Mouse (Mus musculus) liver, embryonic 11.5 days (tissue): ENCODE data around the gene Sorcs1. TPM values are rescaled to one million over a fixed set of nuclear protein-coding genes. Genes with fewer than 3 reads are reported as not detected.

Experiments
- ATAC-seq: fragments of 200-750 bp; cut with Nextera tagmentation; replicated peaks from 2 replicates; pipeline ENCODE4 v1.8.0; 2017; ENCODE audit warnings: moderate number of reproducible peaks, mild to moderate bottlenecking, moderate TSS enrichment, moderate library complexity; ENCODE audit not compliant: low FRiP score
- DNase-seq: peaks from one replicate; pipeline ENCODE4 v3.0.0-alpha.2; 2017; ENCODE audit warnings: low spot score
- H3K27ac ChIP-seq: fragments of 300-500 bp; sonication (generic); 2 replicates; pipeline ENCODE4 v1.5.1; 2014; ENCODE audit warnings: mild to moderate bottlenecking, low read depth, low read length, control low read depth
- H3K27me3 ChIP-seq: fragments of 300-500 bp; sonication (generic); replicated peaks from 2 replicates; pipeline ENCODE4 v1.6.1; 2014; ENCODE audit warnings: low read length, mixed read lengths; ENCODE audit not compliant: control insufficient read depth, insufficient read depth
- H3K36me3 ChIP-seq: fragments of 300-500 bp; sonication (generic); 2 replicates; pipeline ENCODE4 v1.6.1; 2014; ENCODE audit warnings: mild to moderate bottlenecking, low read length, moderate library complexity, mixed read lengths; ENCODE audit not compliant: control insufficient read depth, insufficient read depth
- H3K4me1 ChIP-seq: fragments of 300-500 bp; sonication (generic); replicated peaks from 2 replicates; pipeline ENCODE4 v1.6.1; 2014; ENCODE audit warnings: low read length, mixed read lengths; ENCODE audit not compliant: control insufficient read depth, insufficient read depth
- H3K4me2 ChIP-seq: fragments of 300-500 bp; sonication (generic); 2 replicates; pipeline ENCODE4 v1.6.1; 2014; ENCODE audit warnings: mild to moderate bottlenecking, control low read depth, moderate library complexity
- H3K4me3 ChIP-seq: fragments of 300-500 bp; sonication (generic); 2 replicates; pipeline ENCODE4 v1.5.1; 2014; ENCODE audit warnings: low read depth, low read length, control low read depth
- H3K9ac ChIP-seq: fragments of 300-500 bp; sonication (generic); 2 replicates; pipeline ENCODE4 v1.6.1; 2014; ENCODE audit warnings: low read depth, low read length, control low read depth
- H3K9me3 ChIP-seq: fragments of 300-500 bp; sonication (generic); 2 replicates; pipeline ENCODE4 v1.6.1; 2016; ENCODE audit warnings: low read length, inconsistent platforms, mixed read lengths; ENCODE audit not compliant: control insufficient read depth
- WGBS: fragments of 180-500 bp; shearing (Covaris S2); extraction: QIAGEN DNeasy Blood & Tissue Kit; methylation state at CpG from one replicate; pipeline ENCODE4 v1.1.7; 2014; 5-methylcytosine and 5-hydroxymethylcytosine counted together
- polyA plus RNA-seq: library from polyadenylated mRNA; unstranded; fragments of >200 nt; fragmentation: Nextera tagmentation; extraction: Ambion mirVana; gene quantifications from 2 replicates; pipeline ENCODE4 v1.2.1, GENCODE M21; 2014

The Sorcs1 gene
- polyA plus RNA-seq, 1 experiment from 2014 or later = 0.52 TPM

DNA sequence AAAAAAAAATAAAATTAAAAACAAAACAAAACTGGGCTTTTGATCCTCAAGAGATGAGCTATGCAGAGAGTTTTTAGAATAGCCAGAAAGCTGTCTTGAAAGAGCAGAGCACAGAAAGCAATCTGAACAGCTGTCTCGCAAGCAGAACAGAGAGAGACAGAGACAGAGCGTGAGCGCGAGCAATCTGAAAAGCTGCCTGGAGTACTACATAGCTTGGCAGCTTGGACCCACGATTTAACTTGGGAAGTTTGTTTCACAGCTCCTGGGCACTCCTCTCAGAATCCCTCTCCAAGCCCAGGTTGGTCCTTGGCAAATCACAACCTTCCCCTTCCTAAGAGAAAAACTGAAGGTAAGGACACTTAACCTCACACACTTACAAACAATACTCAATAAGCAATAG is 192.1 kb downstream of the Sorcs1 start:
- Histone ChIP-seq H3K9ac (no peak overlapping the region), H3K27me3 (no peaks in the 10 kb centered on the region), H3K27ac (no peak overlapping the region), H3K9me3 (no peaks in the 10 kb centered on the region), H3K4me1 (no peaks in the 10 kb centered on the region), H3K36me3 (no peaks in the 10 kb centered on the region), H3K4me3 (no peak overlapping the region), H3K4me2 (no peak overlapping the region)
- no peak for ATAC-seq
- no peak for DNase-seq
- WGBS = 91% methylated on average over 5 of the region's 5 CpGs

- Histone ChIP-seq H3K9me3 (no peaks in the 10 kb centered on the region), H3K36me3 (no peaks in the 10 kb centered on the region), H3K27ac (no peak overlapping the region), H3K9ac (no peak overlapping the region), H3K27me3 (no peaks in the 10 kb centered on the region), H3K4me3 (no peak overlapping the region), H3K4me2 (no peak overlapping the region), H3K4me1 (no peaks in the 10 kb centered on the region)
- 49% methylated on average over 6 of the region's 6 CpGs for WGBS
- DNase-seq (no peak), ATAC-seq (no peak)
Measured at GRCm38 (mm10) chr19:50476774-50477173, 201.7 kb downstream of the Sorcs1 start.

- Histone ChIP-seq H3K4me2 (no peak overlapping the region), H3K4me1 (no peaks in the 10 kb centered on the region), H3K4me3 (no peak overlapping the region), H3K27ac (no peak overlapping the region), H3K9ac (no peak overlapping the region), H3K27me3 (no peaks in the 10 kb centered on the region), H3K9me3 (no peaks in the 10 kb centered on the region), H3K36me3 (no peaks in the 10 kb centered on the region)
- no peak for ATAC-seq
- 87% methylated on average over 3 of the region's 3 CpGs for WGBS
- DNase-seq = no peak
Measured at GRCm38 (mm10) chr19:50468592-50468991, 209.9 kb downstream of the Sorcs1 start.

DNA sequence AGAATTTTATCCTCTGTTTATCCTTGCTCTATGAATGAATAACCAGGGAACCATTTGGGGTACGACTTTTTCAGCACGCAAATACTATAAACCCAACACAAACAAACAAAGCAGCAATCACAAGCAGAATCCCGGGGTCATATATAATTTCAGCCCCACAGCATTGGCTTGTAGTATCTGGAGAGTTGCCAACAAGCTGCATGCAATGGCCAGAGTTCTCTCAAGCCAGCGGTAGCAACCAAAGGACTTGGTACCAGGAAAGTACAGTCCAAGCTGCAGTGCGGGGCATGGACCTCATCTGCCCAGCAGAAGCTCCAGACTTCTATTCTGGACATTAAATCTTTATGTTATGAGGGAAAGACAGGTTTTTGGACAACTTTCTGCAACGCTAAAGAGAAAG is 213.6 kb downstream of the Sorcs1 start:
- H3K4me3 ChIP-seq = no peak overlapping the region
- H3K36me3 ChIP-seq = no peaks in the 10 kb centered on the region
- H3K27me3 ChIP-seq = no peaks in the 10 kb centered on the region
- no peaks in the 10 kb centered on the region for H3K4me1 ChIP-seq
- no peak overlapping the region for H3K4me2 ChIP-seq
- no peaks in the 10 kb centered on the region for H3K9me3 ChIP-seq
- WGBS = 72% methylated on average over 6 of the region's 6 CpGs
- ATAC-seq (no peak), DNase-seq (no peak)
- no peak overlapping the region for H3K9ac ChIP-seq
- no peak overlapping the region for H3K27ac ChIP-seq

DNA sequence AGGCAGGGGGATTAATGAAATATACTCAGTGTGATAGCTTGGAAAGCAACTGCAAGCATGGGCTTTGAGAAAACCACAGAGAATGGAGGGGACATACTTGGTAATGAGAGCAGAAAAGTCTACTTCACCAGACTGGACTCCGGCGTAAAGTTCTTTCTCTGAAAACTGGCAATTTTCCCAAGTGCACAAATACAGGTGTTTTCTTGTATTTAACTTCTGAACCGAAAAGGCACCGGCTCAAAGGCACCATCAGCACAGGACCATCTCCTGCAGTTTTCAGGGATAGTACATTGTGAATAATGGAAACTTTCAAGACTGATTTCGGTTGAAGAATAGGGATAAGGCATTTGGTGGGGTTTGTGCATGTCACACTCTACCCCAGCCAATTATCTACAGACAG is 219.9 kb downstream of the Sorcs1 start:
- WGBS = 92% methylated on average over 5 of the region's 5 CpGs
- Histone ChIP-seq H3K27ac (no peak overlapping the region), H3K9me3 (no peaks in the 10 kb centered on the region), H3K36me3 (no peaks in the 10 kb centered on the region), H3K4me1 (no peaks in the 10 kb centered on the region), H3K4me2 (no peak overlapping the region), H3K27me3 (no peaks in the 10 kb centered on the region), H3K9ac (no peak overlapping the region), H3K4me3 (no peak overlapping the region)
- ATAC-seq (no peak), DNase-seq (no peak)

GRCm38 (mm10) chr19:50457275-50457892 is 221.1 kb downstream of the Sorcs1 start:
- Histone ChIP-seq H3K27ac (no peak overlapping the region), H3K27me3 (no peaks in the 10 kb centered on the region), H3K4me2 (no peak overlapping the region), H3K4me3 (no peak overlapping the region), H3K4me1 (no peaks in the 10 kb centered on the region), H3K36me3 (no peaks in the 10 kb centered on the region), H3K9me3 (no peaks in the 10 kb centered on the region), H3K9ac (no peak overlapping the region)
- 58% methylated on average over 5 of the region's 5 CpGs for WGBS
- ATAC-seq (no peak), DNase-seq (no peak)

DNA sequence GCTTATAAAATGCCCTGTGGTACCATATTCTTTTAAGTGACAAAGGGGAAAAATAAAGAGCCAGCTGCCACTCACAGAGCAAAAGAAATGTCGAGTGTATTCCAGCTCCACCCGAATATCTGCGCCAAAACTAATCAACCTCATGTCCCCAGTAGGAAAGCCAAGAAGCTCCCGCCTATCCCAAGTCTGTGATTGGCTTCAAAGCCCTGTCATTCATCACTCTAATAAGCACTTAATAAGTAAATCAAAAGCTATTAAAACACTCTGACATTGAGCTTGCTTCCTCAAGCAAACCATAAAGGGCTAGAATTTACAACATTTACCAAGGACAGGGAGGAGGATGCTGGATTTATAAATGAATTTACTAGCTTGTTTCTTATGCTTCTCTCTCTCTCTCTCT is 237.3 kb downstream of the Sorcs1 start:
- ATAC-seq = no peak
- no peak overlapping the region for H3K4me3 ChIP-seq
- WGBS = 37% methylated on average over 4 of the region's 4 CpGs
- H3K9me3 ChIP-seq = no peaks in the 10 kb centered on the region
- no peaks in the 10 kb centered on the region for H3K27me3 ChIP-seq
- H3K9ac ChIP-seq = no peak overlapping the region
- H3K36me3 ChIP-seq = no peaks in the 10 kb centered on the region
- H3K27ac ChIP-seq = no peak overlapping the region
- DNase-seq = no peak
- no peaks in the 10 kb centered on the region for H3K4me1 ChIP-seq
- H3K4me2 ChIP-seq = no peak overlapping the region

DNA sequence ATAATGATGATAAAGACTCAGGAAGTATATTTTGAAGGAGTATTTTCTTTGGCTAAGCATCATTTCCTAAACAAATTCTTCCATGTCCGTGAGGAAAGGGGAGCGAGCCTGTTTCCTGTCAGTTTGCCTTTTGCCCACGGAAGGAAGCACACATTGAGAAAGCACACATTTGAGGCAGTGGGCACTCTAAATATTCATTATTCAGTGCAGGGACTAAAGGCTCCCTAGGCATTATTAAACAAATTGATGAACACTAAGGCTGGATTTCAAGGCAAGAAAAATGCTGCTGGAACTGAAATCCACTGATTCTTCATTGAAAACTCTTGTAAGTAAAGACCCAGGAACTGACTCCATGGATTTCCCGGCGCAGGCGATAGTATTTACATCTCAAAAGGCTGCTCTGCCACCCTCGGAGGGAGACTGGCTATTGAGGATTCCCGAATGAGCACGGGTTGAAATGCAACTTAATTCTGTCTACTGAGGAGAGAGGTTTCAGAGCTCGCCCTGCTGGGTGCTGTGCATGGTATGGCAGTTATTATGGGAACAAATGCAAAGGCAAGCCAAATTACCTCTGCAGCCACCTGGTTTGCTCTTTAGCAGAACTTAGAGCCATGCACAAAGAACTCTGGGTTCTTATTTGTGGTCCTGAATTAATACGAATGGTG is 238.1 kb downstream of the Sorcs1 start:
- no peaks in the 10 kb centered on the region for H3K9me3 ChIP-seq
- no peaks in the 10 kb centered on the region for H3K4me1 ChIP-seq
- ATAC-seq (no peak), DNase-seq (no peak)
- H3K27ac ChIP-seq = no peak overlapping the region
- no peaks in the 10 kb centered on the region for H3K27me3 ChIP-seq
- no peak overlapping the region for H3K4me3 ChIP-seq
- H3K36me3 ChIP-seq = no peaks in the 10 kb centered on the region
- H3K9ac ChIP-seq = no peak overlapping the region
- peak overlapping the region; percentile 9; the same call in 1 of the 2 replicates for H3K4me2 ChIP-seq
- WGBS = 7% methylated on average over 11 of the region's 11 CpGs

- H3K27ac ChIP-seq = no peak overlapping the region
- no peak for DNase-seq
- no peaks in the 10 kb centered on the region for H3K9me3 ChIP-seq
- no peak for ATAC-seq
- no peaks in the 10 kb centered on the region for H3K27me3 ChIP-seq
- no peaks in the 10 kb centered on the region for H3K4me1 ChIP-seq
- no peak overlapping the region for H3K9ac ChIP-seq
- H3K4me2 ChIP-seq = no peak overlapping the region
- 41% methylated on average over 3 of the region's 3 CpGs for WGBS
- H3K36me3 ChIP-seq = no peaks in the 10 kb centered on the region
- no peak overlapping the region for H3K4me3 ChIP-seq
Measured at GRCm38 (mm10) chr19:50439464-50439881, 239.0 kb downstream of the Sorcs1 start.
